Mouse (Mus musculus) heart, adult 2 months (tissue): ENCODE results near the gene Gm20388. TPM values are rescaled to one million over a fixed set of nuclear protein-coding genes. Genes with fewer than 3 reads are reported as not detected.

Experiments used
- DNase-seq, 2 experiments: peaks; one replicate each; pipeline ENCODE4 v3.0.0; 2021
- H3K27ac ChIP-seq: fragments of 200-600 bp; 2 replicates; pipeline ENCODE4 v1.8.1; 2022
- H3K27me3 ChIP-seq: fragments of 200-500 bp; 2 replicates; pipeline ENCODE4 v1.6.1; 2012; ENCODE audit warnings: mild to moderate bottlenecking, low read length, inconsistent platforms, mixed read lengths; ENCODE audit not compliant: control insufficient read depth, insufficient read depth
- H3K36me3 ChIP-seq: fragments of 200-500 bp; 2 replicates; pipeline ENCODE4 v1.6.1; 2012; ENCODE audit warnings: low read length, inconsistent platforms; ENCODE audit not compliant: control insufficient read depth, insufficient read depth
- H3K4me1 ChIP-seq: fragments of 200-500 bp; 2 replicates; pipeline ENCODE4 v1.6.1; 2011; ENCODE audit warnings: low read length; ENCODE audit not compliant: control insufficient read depth, insufficient read depth
- H3K4me3 ChIP-seq: fragments of 200-600 bp; 2 replicates; pipeline ENCODE4 v1.8.1; 2022
- H3K79me2 ChIP-seq: fragments of 200-500 bp; replicated peaks from 2 replicates; pipeline ENCODE4 v1.6.1; 2012; ENCODE audit warnings: mild to moderate bottlenecking, inconsistent platforms, low read length, moderate library complexity, mixed read lengths; ENCODE audit not compliant: control insufficient read depth, insufficient read depth
- H3K9ac ChIP-seq: fragments of 200-500 bp; 2 replicates; pipeline ENCODE4 v1.6.1; 2012; ENCODE audit warnings: low read depth, mild to moderate bottlenecking, control low read depth, inconsistent platforms, low read length, mixed read lengths
- CTCF ChIP-seq: fragments of 200-600 bp; IDR thresholded peaks from 2 replicates; pipeline ENCODE4 v1.8.1; 2022; ENCODE audit warnings: antibody characterized with exemption, mild to moderate bottlenecking, moderate library complexity
- EP300 ChIP-seq: fragments of 200-500 bp; IDR thresholded peaks from 2 replicates; pipeline ENCODE4 v1.6.1; 2011; ENCODE audit warnings: low read depth, low read length, control low read depth; ENCODE audit not compliant: insufficient read depth
- POLR2A ChIP-seq: fragments of 200-500 bp; IDR thresholded peaks from 2 replicates; pipeline ENCODE4 v1.6.1; 2011; ENCODE audit warnings: mild to moderate bottlenecking, low read depth, low read length, control low read depth; ENCODE audit not compliant: insufficient read depth
- WGBS: fragments of 180-500 bp; shearing (Covaris S2); methylation state at CpG from one replicate; pipeline ENCODE4 v1.1.7; 2018; 5-methylcytosine and 5-hydroxymethylcytosine counted together
- intact Hi-C: fragments of 180-260 bp; cut with DNase I; formaldehyde crosslinking; loops from one replicate; pipeline ENCODE4 v1.15.1; 2025
- polyA plus RNA-seq: library from polyadenylated mRNA; depleted of rRNA; stranded (reverse); fragments of >200 nt; gene quantifications from 2 replicates; pipeline ENCODE4 v1.2.3, GENCODE M21; 2012
- total RNA-seq, 2 experiments: library from RNA; stranded (reverse); gene quantifications; 2 replicates each; pipeline ENCODE4 v1.2.3; 2021

Gm20388 gene
- total and polyA plus RNA-seq, 3 experiments = 1.8 to 32.3 TPM; not detected in 1

GRCm38 (mm10) chr8:122312553-122312952 is 2401.9 kb downstream of the Gm20388 start:
- TF ChIP-seq EP300 (no peak), CTCF (no peak), POLR2A (no peak)
- Histone ChIP-seq H3K9ac (no peak overlapping the region), H3K79me2 (no peaks in the 10 kb centered on the region), H3K36me3 (no peaks in the 10 kb centered on the region), H3K27me3 (no peaks in the 10 kb centered on the region), H3K27ac (no peak overlapping the region), H3K4me1 (peaks cover 23% of the 10 kb centered on the region), H3K4me3 (no peak overlapping the region)
- 56% methylated on average over 2 of the region's 2 CpGs for WGBS
- peak in 1 of 2 experiments; percentile 54 for DNase-seq
- intact Hi-C loops = no loop called here

GRCm38 (mm10) chr8:122313310-122313709 is 2402.7 kb downstream of the Gm20388 start:
- WGBS = 50% methylated on average over 12 of the region's 12 CpGs
- Histone ChIP-seq H3K4me1 (peaks cover 24% of the 10 kb centered on the region), H3K36me3 (no peaks in the 10 kb centered on the region), H3K9ac (no peak overlapping the region), H3K4me3 (no peak overlapping the region), H3K79me2 (no peaks in the 10 kb centered on the region; the same call in 1 of the 2 replicates), H3K27me3 (no peaks in the 10 kb centered on the region), H3K27ac (no peak overlapping the region)
- no peak for DNase-seq
- intact Hi-C loops = no loop called here
- TF ChIP-seq EP300 (no peak), CTCF (no peak), POLR2A (no peak)

- no peaks in the 10 kb centered on the region for H3K36me3 ChIP-seq
- no peaks in the 10 kb centered on the region for H3K27me3 ChIP-seq
- peak overlapping the region; percentile 38; the same call in 1 of the 2 replicates for H3K27ac ChIP-seq
- DNase-seq = peak; percentile 60 to 76
- WGBS = 37% methylated on average over 13 of the region's 13 CpGs
- no peak overlapping the region for H3K4me3 ChIP-seq
- no peak overlapping the region for H3K9ac ChIP-seq
- intact Hi-C loops = no loop called here
- H3K79me2 ChIP-seq = no peaks in the 10 kb centered on the region; the same call in 1 of the 2 replicates
- peaks cover 24% of the 10 kb centered on the region for H3K4me1 ChIP-seq
- TF ChIP-seq POLR2A (no peak), EP300 (0 out of 2 replicates have a peak, but pooled peaks have one; percentile 27)
Observed at GRCm38 (mm10) chr8:122314899-122315496, 2404.4 kb downstream of the Gm20388 start.

- 56% methylated on average over 2 of the region's 2 CpGs for WGBS
- Histone ChIP-seq H3K36me3 (no peaks in the 10 kb centered on the region), H3K27ac (no peak overlapping the region), H3K79me2 (no peaks in the 10 kb centered on the region; the same call in 1 of the 2 replicates), H3K9ac (no peak overlapping the region), H3K27me3 (no peaks in the 10 kb centered on the region), H3K4me3 (no peak overlapping the region), H3K4me1 (peaks cover 24% of the 10 kb centered on the region)
- TF ChIP-seq EP300 (no peak), CTCF (no peak), POLR2A (no peak)
- intact Hi-C loops = loop anchor here (2.0 kb wide), 1 partner anchor 32 kb away; no protein-coding TSS in a partner anchor
- DNase-seq = no peak
Observed at GRCm38 (mm10) chr8:122316402-122316801, 2405.8 kb downstream of the Gm20388 start.

- Histone ChIP-seq H3K36me3 (no peaks in the 10 kb centered on the region), H3K79me2 (no peaks in the 10 kb centered on the region; the same call in 1 of the 2 replicates), H3K4me3 (no peak overlapping the region), H3K4me1 (peaks cover 28% of the 10 kb centered on the region), H3K27ac (no peak overlapping the region), H3K27me3 (no peaks in the 10 kb centered on the region), H3K9ac (no peak overlapping the region)
- intact Hi-C loops = loop anchor here (2.0 kb wide), 1 partner anchor 33 kb away; no protein-coding TSS in a partner anchor
- TF ChIP-seq POLR2A (no peak), CTCF (no peak), EP300 (no peak)
- 52% methylated on average over 8 of the region's 8 CpGs for WGBS
- no peak for DNase-seq
Observed at GRCm38 (mm10) chr8:122317918-122318475, 2407.4 kb downstream of the Gm20388 start.

GRCm38 (mm10) chr8:122319045-122319707 is 2408.5 kb downstream of the Gm20388 start:
- Histone ChIP-seq H3K4me1 (peaks cover 31% of the 10 kb centered on the region), H3K9ac (no peak overlapping the region), H3K27me3 (no peaks in the 10 kb centered on the region), H3K36me3 (no peaks in the 10 kb centered on the region), H3K27ac (no peak overlapping the region), H3K4me3 (no peak overlapping the region), H3K79me2 (no peaks in the 10 kb centered on the region; the same call in 1 of the 2 replicates)
- no peak for TF ChIP-seq POLR2A
- TF ChIP-seq CTCF = no peak
- TF ChIP-seq EP300 = no peak
- no peak for DNase-seq
- WGBS = 77% methylated on average over 11 of the region's 11 CpGs
- intact Hi-C loops = no loop called here
